Mouse (Mus musculus) effector memory CD4-positive, alpha-beta T cell, adult 7 months (primary cell): ENCODE results near the gene Pgd. TPM values are rescaled to one million over a fixed set of nuclear protein-coding genes. Genes with fewer than 3 reads are reported as not detected.

ENCODE experiments used
- polyA plus RNA-seq: library from polyadenylated mRNA; unstranded; fragments of 100-300 nt; shearing (Covaris generic); gene quantifications from one replicate; pipeline ENCODE4 v1.2.1, GENCODE M21; 2017

The Pgd gene
- 39.1 TPM for polyA plus RNA-seq

DNA sequence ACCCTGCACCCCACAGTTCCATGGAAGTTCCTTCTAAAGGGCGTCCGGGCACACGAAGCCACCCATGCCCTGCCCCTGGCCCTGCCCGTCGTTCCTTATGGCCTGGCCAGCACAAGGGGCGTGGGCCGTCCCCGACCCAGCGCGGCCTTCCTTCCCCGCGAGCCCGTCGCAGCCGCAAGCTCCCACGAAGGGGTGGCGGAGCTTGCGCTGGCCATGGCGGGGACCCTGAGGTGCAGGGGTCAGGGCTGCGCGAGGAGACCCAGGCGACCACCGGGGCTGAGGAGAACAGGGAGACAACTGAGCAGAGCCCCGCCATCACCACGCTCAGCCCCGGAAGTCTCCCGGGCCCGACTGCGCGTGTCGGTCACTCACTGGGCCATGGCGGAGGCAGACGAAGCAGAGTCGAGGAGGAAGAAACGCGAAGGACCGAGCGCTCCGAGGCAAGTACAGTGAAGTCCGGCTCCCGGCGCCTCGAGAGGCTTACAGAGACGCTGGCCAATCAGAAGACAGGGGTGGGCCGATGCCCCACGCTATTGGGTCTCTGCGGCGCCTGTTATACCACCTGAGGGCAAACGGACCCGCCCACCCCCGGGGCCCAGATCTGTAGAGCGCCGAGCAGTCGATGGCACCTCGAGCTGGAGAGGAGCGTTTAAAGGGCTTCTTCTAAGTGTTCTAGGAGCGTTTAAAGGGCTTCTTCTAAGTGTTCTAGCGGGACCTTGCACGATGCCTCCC, at the start of gene Pgd:
Gene Pgd, minus strand, starts transcription at position 557 of the 732 bp plus-strand sequence.

DNA sequence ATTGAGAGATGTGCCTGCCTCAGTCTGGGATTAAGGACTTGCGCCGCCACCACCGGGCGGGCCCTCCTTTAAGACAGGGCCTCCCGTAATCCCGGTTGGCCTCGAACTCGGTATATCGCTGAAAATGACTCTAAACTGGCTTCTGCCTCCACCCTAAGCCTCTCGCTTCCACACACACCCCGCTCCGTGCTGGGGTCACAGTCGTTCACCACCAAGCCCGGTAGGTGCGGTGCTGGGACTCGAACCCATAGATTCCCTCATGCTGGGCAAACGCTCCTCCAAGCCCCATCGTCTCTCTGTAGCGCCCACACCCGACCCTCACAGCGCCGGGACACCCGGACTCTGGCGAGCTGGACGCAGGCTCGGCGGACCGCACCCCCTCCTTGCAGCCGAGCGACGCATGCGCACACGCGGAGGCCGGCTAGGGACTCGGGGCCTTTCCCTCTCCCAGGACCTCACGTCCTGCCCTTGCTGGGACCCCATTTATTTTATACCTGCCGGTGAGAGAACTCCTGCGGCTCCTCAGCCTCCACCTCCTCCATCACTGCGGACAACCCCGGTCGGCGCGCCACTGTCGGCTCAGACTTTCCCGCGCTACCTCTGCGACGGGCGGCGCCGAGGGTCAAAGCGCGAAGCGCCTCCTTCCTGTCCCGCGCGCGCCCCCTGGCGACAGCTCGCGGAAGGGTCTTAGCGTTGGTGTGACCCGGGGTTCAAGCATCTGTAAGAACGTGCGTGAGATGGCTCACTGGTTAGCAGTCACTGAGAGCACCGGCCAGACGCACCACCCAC, 29.4 kb downstream of the Pgd start, which contains the start of gene Cenps:
Gene Cenps, minus strand, starts transcription at position 648 of the 789 bp plus-strand sequence.

DNA sequence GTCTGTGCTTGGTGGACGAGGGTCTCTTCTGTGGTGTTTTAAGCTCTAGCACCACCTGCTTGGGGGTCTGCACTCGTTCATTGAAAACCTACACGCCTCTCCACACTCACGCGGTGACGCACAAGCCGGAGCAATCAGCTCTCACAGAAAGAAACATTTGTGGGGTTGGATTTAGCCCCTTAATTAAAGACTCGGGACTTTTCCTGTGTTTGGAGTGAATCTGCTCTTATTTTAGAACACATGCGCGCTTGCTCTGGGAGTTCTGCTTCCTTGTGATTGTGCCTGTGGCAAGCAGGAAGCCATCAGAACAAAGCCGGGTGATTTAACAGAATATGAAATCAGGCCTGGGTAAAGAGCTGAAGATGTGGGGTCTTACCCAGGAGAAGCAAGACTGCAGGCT, 39.9 kb downstream of the Pgd start, which contains the start of gene Cort:
Gene Cort, minus strand, starts transcription at position 101 of the 400 bp plus-strand sequence.

DNA sequence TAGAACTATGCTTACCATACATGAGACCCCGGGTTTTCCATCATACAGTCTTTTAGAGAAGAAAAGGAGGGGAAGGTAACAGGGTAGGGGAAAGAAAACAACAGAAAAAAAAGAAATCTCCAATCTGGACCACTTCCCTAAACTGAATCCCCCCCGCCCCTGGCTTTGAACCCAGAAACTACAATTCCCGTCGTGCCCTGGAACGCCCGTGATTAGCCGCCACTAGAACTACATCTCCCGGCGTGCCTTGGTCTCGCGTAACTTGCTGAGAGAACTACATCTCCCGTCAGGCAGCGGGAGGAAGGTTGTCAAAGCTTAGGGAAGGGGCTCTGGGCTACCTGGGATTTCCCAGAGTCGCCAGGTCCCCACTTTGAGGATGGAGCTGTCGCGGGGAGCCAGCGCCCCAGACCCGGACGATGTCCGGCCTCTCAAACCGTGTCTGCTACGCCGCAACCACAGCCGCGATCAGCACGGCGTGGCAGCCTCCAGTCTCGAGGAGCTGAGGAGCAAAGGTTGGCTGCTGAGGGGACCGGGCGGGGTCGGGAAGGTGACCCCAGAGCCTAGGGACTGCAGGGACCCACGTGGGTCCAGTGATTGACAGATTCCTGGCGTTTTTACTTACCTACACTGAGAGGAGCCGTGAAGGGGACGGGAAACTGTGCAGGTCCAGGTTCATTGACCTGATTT, 62.6 kb downstream of the Pgd start, which contains the start of gene Dffa:
Gene Dffa, plus strand, starts transcription at position 272 of the 687 bp plus-strand sequence.

Other genes with a start within 250 kb of the Pgd start
- 34.5 TPM for gene Pex14, start 66.9 kb downstream of the Pgd start, polyA plus RNA-seq
- 25.7 TPM for gene Dffa, start 62.6 kb downstream of the Pgd start, polyA plus RNA-seq
- gene Cort, start 40.0 kb downstream of the Pgd start, polyA plus RNA-seq: not detected
- 2.2 TPM for gene Cenps, start 29.1 kb downstream of the Pgd start, polyA plus RNA-seq
- 46.3 TPM for gene Kif1b, start 140.9 kb upstream of the Pgd start, polyA plus RNA-seq